Mouse (Mus musculus) embryonic fibroblast, embryonic 13.5 days (primary cell): ENCODE results near the gene Ppcdc.
A peak's percentile ranks its signal among the peaks of the same experiment; 100 is the strongest.

Source experiments
- CTCF ChIP-seq: IDR thresholded peaks from 2 replicates; pipeline ENCODE4 v1.5.1; 2011; ENCODE audit warnings: mild to moderate bottlenecking, control low read depth, low read length, moderate library complexity, borderline replicate concordance; ENCODE audit not compliant: insufficient read depth
- POLR2A ChIP-seq: IDR thresholded peaks from 2 replicates; pipeline ENCODE4 v1.6.1; 2011; ENCODE audit warnings: low read depth, mild to moderate bottlenecking, control low read depth, low read length, moderate library complexity

- TF ChIP-seq POLR2A (no peak), CTCF (peak; percentile 56; the same call in 1 of the 2 replicates)
Observed at GRCm38 (mm10) chr9:57485774-57486173, 45.9 kb upstream of the Ppcdc start.
